9 mouse cellular contexts compared by ENCODE assay signal in genomic region chr3:52243271-52244021, GRCm38 (mm10). TPM values are rescaled to one million over a fixed set of nuclear protein-coding genes. Genes with fewer than 3 reads are reported as not detected.
DNase-seq lines count a peak whose midpoint lies in the region; ATAC-seq lines count a peak whose summit lies in the region.
"Had no signal": no experiment of that assay in that cellular context is flagged by ENCODE, and none has a peak within 500 bp of the region (broad histone marks: within the 10 kb centered on the region; RNA-seq: fewer than 3 reads in every experiment).

No protein-coding gene starts in this region.

- no peaks in the 10 kb centered on the region for H3K27me3 ChIP-seq in kidney, embryonic 16.5 days (ENCODE audit: insufficient read depth, low read length)
- H3K27me3 ChIP-seq: lung, embryonic 15.5 days had no signal

- no peak overlapping the region for H3K9ac ChIP-seq in kidney, embryonic 16.5 days (replicated peaks; ENCODE audit: low read length)
- H3K9ac ChIP-seq: lung, embryonic 15.5 days had no signal

- no peaks in the 10 kb centered on the region for H3K36me3 ChIP-seq in kidney, embryonic 16.5 days (ENCODE audit: insufficient read depth, low read length)
- H3K36me3 ChIP-seq: lung, embryonic 15.5 days had no signal

- no peak for ATAC-seq in kidney, embryonic 16.5 days (ENCODE audit: low FRiP score, low TSS enrichment)

- H3K4me3 ChIP-seq in kidney, embryonic 16.5 days (ENCODE audit: low read length): no peak overlapping the region
- H3K4me3 ChIP-seq: lung, embryonic 15.5 days had no signal

- no peak overlapping the region for H3K4me2 ChIP-seq in kidney, embryonic 16.5 days (replicated peaks; ENCODE audit: low read depth, low read length)
- H3K4me2 ChIP-seq: lung, embryonic 15.5 days had no signal

- H3K27ac ChIP-seq in kidney, embryonic 16.5 days (ENCODE audit: low read length): no peak overlapping the region
- H3K27ac ChIP-seq: lung, embryonic 15.5 days had no signal

- WGBS in kidney, embryonic 16.5 days: 50% methylated on average over 12 of the region's 12 CpGs

- no peaks in the 10 kb centered on the region for H3K4me1 ChIP-seq in kidney, embryonic 16.5 days (ENCODE audit: insufficient read depth, low read length)
- H3K4me1 ChIP-seq: lung, embryonic 15.5 days had no signal

- peak; percentile 17 to 63 for DNase-seq in adrenal gland, adult (ENCODE audit: inconsistent age in 2 of 2, low spot score in 1 of 2)
- no peak for DNase-seq in adrenal gland, postnatal 4 days (ENCODE audit: low spot score in 2 of 2)
- DNase-seq in kidney, adult 18-20 months: peak; percentile 31
- peak; percentile 51 for DNase-seq in CD4-positive helper T cell, adult 2 months (ENCODE audit: low read depth, low spot score)
- peak; percentile 57 for DNase-seq in embryo, embryonic 10 days (ENCODE audit: low spot score)
- peak; percentile 51 for DNase-seq in lung, postnatal 14 days
- no peak for DNase-seq in layer of hippocampus, adult 18-20 months (ENCODE audit: low spot score in 2 of 2)

- H3K9me3 ChIP-seq in kidney, embryonic 16.5 days (ENCODE audit: low read length): no peaks in the 10 kb centered on the region
- H3K9me3 ChIP-seq: lung, embryonic 15.5 days had no signal

RNA-seq across cellular contexts. Expression of gene Foxo1, which starts 24.7 kb away (rescaled TPM):
- total RNA-seq in adrenal gland, postnatal 4 days (2021): 10 to 100 TPM; 21.2 to 21.8 TPM
- polyA plus RNA-seq in kidney, embryonic 16.5 days (2015; fragmentation: Nextera tagmentation; extraction: Ambion mirVana): 5.9 and 6.5 TPM in 2 replicates
- total RNA-seq in layer of hippocampus, adult 18-20 months (2021): 10 to 100 TPM; 22.5 to 24.5 TPM

Comparison
In these comparisons a context has a peak if more than half of its experiments do, and no peak if none do; other contexts are left out.
1. DNase-seq: peak in adrenal gland, adult (2 of 2), kidney, adult 18-20 months (single experiment), CD4-positive helper T cell, adult 2 months (single experiment), embryo, embryonic 10 days (single experiment) and lung, postnatal 14 days (single experiment); none in adrenal gland, postnatal 4 days (0 of 2) and layer of hippocampus, adult 18-20 months (0 of 2).